Mouse (Mus musculus) stomach, embryonic 14.5 days (tissue): ENCODE results near the gene Sh3bp5. TPM values are rescaled to one million over a fixed set of nuclear protein-coding genes. Genes with fewer than 3 reads are reported as not detected.

ENCODE experiments used
- ATAC-seq: fragments of 200-750 bp; cut with Nextera tagmentation; 2 replicates; pipeline ENCODE4 v1.8.0; 2017; ENCODE audit warnings: low read depth, moderate TSS enrichment; ENCODE audit not compliant: insufficient number of reproducible peaks, insufficient read depth, low FRiP score
- H3K27ac ChIP-seq: fragments of 300-500 bp; sonication (generic); 2 replicates; pipeline ENCODE4 v1.5.1; 2014; ENCODE audit warnings: mild to moderate bottlenecking, low read length, moderate library complexity, mixed read lengths
- H3K27me3 ChIP-seq: fragments of 300-500 bp; sonication (generic); 2 replicates; pipeline ENCODE4 v1.6.1; 2014; ENCODE audit warnings: low read length, control low read depth, mixed read lengths; ENCODE audit not compliant: control insufficient read depth, insufficient read depth
- H3K36me3 ChIP-seq: fragments of 300-500 bp; sonication (generic); 2 replicates; pipeline ENCODE4 v1.6.1; 2014; ENCODE audit warnings: mild to moderate bottlenecking, control low read depth, low read length, moderate library complexity, mixed read lengths; ENCODE audit not compliant: control insufficient read depth, insufficient read depth
- H3K4me1 ChIP-seq: fragments of 300-500 bp; sonication (generic); 2 replicates; pipeline ENCODE4 v1.6.1; 2014; ENCODE audit warnings: low read length, control low read depth, mixed read lengths; ENCODE audit not compliant: control insufficient read depth, insufficient read depth
- H3K4me2 ChIP-seq: fragments of 300-500 bp; sonication (generic); replicated peaks from 2 replicates; pipeline ENCODE4 v1.6.1; 2014; ENCODE audit warnings: low read depth, low read length, control low read depth
- H3K4me3 ChIP-seq: fragments of 300-500 bp; sonication (generic); 2 replicates; pipeline ENCODE4 v1.5.1; 2014; ENCODE audit warnings: low read depth, low read length, control low read depth
- H3K9ac ChIP-seq: fragments of 300-500 bp; sonication (generic); replicated peaks from 2 replicates; pipeline ENCODE4 v1.6.1; 2014; ENCODE audit warnings: low read depth, mild to moderate bottlenecking, control low read depth, low read length, moderate library complexity, mixed read lengths
- H3K9me3 ChIP-seq: fragments of 300-500 bp; sonication (generic); 2 replicates; pipeline ENCODE4 v1.6.1; 2016; ENCODE audit warnings: low read depth, low read length, control low read depth; ENCODE audit not compliant: control insufficient read depth
- WGBS: fragments of 180-500 bp; shearing (Covaris S2); extraction: QIAGEN DNeasy Blood & Tissue Kit; methylation state at CpG from one replicate; pipeline ENCODE4 v1.1.7; 2014; 5-methylcytosine and 5-hydroxymethylcytosine counted together
- polyA plus RNA-seq: library from polyadenylated mRNA; unstranded; fragments of >200 nt; fragmentation: Nextera tagmentation; extraction: Ambion mirVana; gene quantifications from 2 replicates; pipeline ENCODE4 v1.2.1, GENCODE M21; 2014

Gene Sh3bp5
- polyA plus RNA-seq, 1 experiment from 2014 or later, result 8.9 TPM

- H3K4me1 ChIP-seq, result peaks cover 17% of the 10 kb centered on the region; the same call in 1 of the 2 replicates
- H3K36me3 ChIP-seq, result peaks cover 17% of the 10 kb centered on the region
- H3K27me3 ChIP-seq, result no peaks in the 10 kb centered on the region
- 85% methylated on average over 8 of the region's 8 CpGs for WGBS
- ATAC-seq, result no peak
- no peaks in the 10 kb centered on the region for H3K9me3 ChIP-seq
- H3K4me2 ChIP-seq, result no peak overlapping the region
- H3K9ac ChIP-seq, result no peak overlapping the region
- H3K27ac ChIP-seq, result no peak overlapping the region
- H3K4me3 ChIP-seq, result no peak overlapping the region
These were observed 53.6 kb downstream of the Sh3bp5 start for GRCm38 (mm10) chr14:31382276-31382675.

DNA sequence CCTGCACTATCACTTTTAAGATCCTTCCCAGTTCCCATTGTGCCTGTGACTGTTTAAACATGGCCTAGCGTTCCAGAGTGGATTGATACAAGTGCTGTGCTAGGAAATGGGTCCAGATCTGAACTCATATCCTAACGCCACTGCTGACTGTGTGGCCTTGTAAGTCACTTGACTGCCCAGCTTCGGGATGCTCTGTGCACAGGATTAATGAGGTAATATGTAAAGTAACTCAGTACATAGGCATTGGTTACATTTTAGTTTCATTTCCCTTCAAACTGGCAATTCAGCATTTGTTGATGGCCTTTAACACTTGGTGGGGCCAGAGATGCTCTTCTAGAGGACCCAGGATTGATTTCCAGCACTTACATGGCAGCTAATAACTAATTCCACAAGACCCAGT, 59.5 kb downstream of the Sh3bp5 start:
- Histone ChIP-seq H3K4me2 (no peak overlapping the region), H3K27me3 (no peaks in the 10 kb centered on the region), H3K4me3 (no peak overlapping the region), H3K27ac (no peak overlapping the region), H3K4me1 (no peaks in the 10 kb centered on the region), H3K9ac (no peak overlapping the region), H3K9me3 (no peaks in the 10 kb centered on the region), H3K36me3 (peaks cover 63% of the 10 kb centered on the region)
- no peak for ATAC-seq
- WGBS, result 88% methylated on average over 3 of the region's 3 CpGs

- Histone ChIP-seq H3K4me1 (no peaks in the 10 kb centered on the region), H3K36me3 (peaks cover 80% of the 10 kb centered on the region), H3K27ac (no peak overlapping the region), H3K9me3 (no peaks in the 10 kb centered on the region), H3K4me3 (no peak overlapping the region), H3K9ac (no peak overlapping the region), H3K27me3 (no peaks in the 10 kb centered on the region), H3K4me2 (no peak overlapping the region)
- ATAC-seq, result no peak
- WGBS, result 92% methylated on average over 6 of the region's 6 CpGs
These were observed 61.5 kb downstream of the Sh3bp5 start for GRCm38 (mm10) chr14:31374390-31374789.

- Histone ChIP-seq H3K36me3 (peaks cover 64% of the 10 kb centered on the region), H3K9ac (no peak overlapping the region), H3K27ac (no peak overlapping the region), H3K4me1 (no peaks in the 10 kb centered on the region), H3K4me3 (no peak overlapping the region), H3K27me3 (no peaks in the 10 kb centered on the region), H3K9me3 (no peaks in the 10 kb centered on the region), H3K4me2 (no peak overlapping the region)
- ATAC-seq, result no peak
- WGBS, result 91% methylated on average over 3 of the region's 3 CpGs
These were observed 66.5 kb downstream of the Sh3bp5 start for GRCm38 (mm10) chr14:31369377-31369776.

GRCm38 (mm10) chr14:31367951-31368350, 67.9 kb downstream of the Sh3bp5 start:
- 87% methylated on average over 7 of the region's 7 CpGs for WGBS
- Histone ChIP-seq H3K9ac (no peak overlapping the region), H3K4me3 (no peak overlapping the region), H3K36me3 (peaks cover 64% of the 10 kb centered on the region), H3K27me3 (no peaks in the 10 kb centered on the region), H3K9me3 (no peaks in the 10 kb centered on the region), H3K4me1 (no peaks in the 10 kb centered on the region), H3K4me2 (no peak overlapping the region), H3K27ac (no peak overlapping the region)
- ATAC-seq, result no peak

DNA sequence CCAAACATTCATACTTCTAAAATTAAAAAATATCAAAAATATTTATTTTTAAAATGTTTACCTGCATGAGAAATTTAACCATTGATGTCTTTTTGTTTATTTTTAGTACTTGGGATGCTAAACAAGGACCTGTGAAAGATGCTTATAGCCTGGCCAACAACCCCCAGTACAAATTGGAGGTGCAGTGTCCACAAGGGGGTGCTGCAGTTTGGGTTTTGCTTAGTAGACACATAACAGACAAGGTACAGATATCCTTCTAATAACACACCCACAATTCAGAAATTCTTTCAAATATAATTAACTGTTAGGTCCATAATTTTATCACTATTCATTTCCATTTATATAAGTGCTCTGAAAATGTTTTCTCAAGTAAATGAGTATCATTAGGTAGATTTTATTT, 70.5 kb downstream of the Sh3bp5 start:
- Histone ChIP-seq H3K36me3 (peaks cover 61% of the 10 kb centered on the region), H3K9me3 (no peaks in the 10 kb centered on the region), H3K4me3 (no peak overlapping the region), H3K27me3 (no peaks in the 10 kb centered on the region), H3K4me1 (no peaks in the 10 kb centered on the region), H3K4me2 (no peak overlapping the region), H3K9ac (no peak overlapping the region), H3K27ac (no peak overlapping the region)
- no peak for ATAC-seq

DNA sequence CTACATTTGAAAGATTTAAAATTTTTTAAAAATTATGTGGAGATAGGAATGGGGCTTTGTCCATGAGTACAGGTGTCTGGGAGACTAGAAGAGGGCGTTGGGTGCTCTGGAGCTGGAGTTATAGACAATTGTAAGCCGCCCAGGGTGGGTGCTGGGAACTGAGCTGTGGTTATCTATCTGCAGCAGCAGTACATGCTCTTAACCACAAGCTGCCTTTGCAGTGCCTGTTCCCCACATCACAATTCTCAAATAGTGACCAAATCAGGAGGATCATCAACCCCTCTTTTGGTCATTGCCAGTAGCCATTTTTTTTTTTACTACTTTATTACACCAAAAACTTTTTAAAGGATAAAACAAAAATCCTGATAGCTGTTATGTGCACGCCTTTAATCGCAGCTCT, 71.3 kb downstream of the Sh3bp5 start:
- H3K9me3 ChIP-seq, result no peaks in the 10 kb centered on the region
- no peaks in the 10 kb centered on the region for H3K27me3 ChIP-seq
- H3K27ac ChIP-seq, result no peak overlapping the region
- 94% methylated on average over 4 of the region's 4 CpGs for WGBS
- ATAC-seq, result no peak
- H3K9ac ChIP-seq, result no peak overlapping the region
- H3K4me1 ChIP-seq, result no peaks in the 10 kb centered on the region
- H3K4me3 ChIP-seq, result no peak overlapping the region
- no peak overlapping the region for H3K4me2 ChIP-seq
- H3K36me3 ChIP-seq, result peaks cover 57% of the 10 kb centered on the region

DNA sequence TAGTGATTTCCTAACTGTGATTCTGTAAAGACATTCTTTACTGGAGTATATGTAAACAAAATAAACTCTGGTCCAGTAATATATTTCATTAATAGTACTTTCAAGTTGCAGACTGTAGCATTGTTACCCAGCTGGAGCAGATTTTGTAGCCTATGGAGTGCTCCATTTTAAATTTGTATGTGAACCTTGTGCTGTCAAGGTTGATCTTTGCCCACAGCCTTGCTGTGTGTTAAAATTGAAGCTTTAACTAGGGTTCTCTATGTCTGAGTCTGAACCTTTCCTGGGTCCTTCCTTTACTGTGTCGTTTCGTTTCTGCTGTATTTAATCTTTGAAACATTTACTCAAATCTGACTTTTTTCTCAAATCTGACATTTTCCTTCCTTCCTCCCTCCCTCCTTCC, 73.6 kb downstream of the Sh3bp5 start:
- no peak overlapping the region for H3K4me2 ChIP-seq
- no peaks in the 10 kb centered on the region for H3K4me1 ChIP-seq
- H3K9ac ChIP-seq, result no peak overlapping the region
- WGBS, result 96% methylated on average over 2 of the region's 2 CpGs
- no peaks in the 10 kb centered on the region for H3K9me3 ChIP-seq
- H3K27ac ChIP-seq, result no peak overlapping the region
- no peak for ATAC-seq
- H3K4me3 ChIP-seq, result no peak overlapping the region
- H3K27me3 ChIP-seq, result no peaks in the 10 kb centered on the region
- H3K36me3 ChIP-seq, result peaks cover 59% of the 10 kb centered on the region

DNA sequence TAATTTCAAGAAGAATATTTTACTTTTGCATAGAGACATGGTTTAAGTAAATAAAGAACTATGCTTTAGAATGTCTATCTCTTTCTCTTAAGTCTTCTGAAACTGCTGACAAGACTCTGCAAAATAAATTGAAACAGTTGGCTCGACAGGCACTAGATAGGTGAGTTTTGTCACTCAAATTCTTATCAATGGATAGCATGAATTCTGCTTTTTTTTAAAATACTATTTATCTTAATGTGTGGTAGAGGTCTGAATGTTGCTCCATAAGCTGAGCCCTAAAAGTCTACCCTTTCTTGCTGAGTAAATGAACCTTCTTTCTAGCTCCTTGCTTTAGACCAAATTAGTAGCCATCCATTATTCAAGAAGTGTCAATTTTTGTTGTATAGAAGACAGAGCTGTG, 90.5 kb downstream of the Sh3bp5 start:
- Histone ChIP-seq H3K4me1 (no peaks in the 10 kb centered on the region), H3K9ac (no peak overlapping the region), H3K27me3 (no peaks in the 10 kb centered on the region), H3K4me2 (no peak overlapping the region), H3K27ac (no peak overlapping the region), H3K9me3 (no peaks in the 10 kb centered on the region), H3K36me3 (peaks cover 27% of the 10 kb centered on the region), H3K4me3 (no peak overlapping the region)
- 95% methylated on average over 1 of the region's 1 CpGs for WGBS
- no peak for ATAC-seq
